Mouse (Mus musculus): Measurements from ENCODE around the gene Traf5. TPM values are rescaled to one million over a fixed set of nuclear protein-coding genes. Genes with fewer than 3 reads are reported as not detected.
A peak's percentile ranks its signal among the peaks of the same experiment; 100 is the strongest.

Gene Traf5
- total RNA-seq, 2 experiments from 2014 or later = 4.5 to 7.6 TPM

GRCm38 (mm10) chr1:192076101-192076500 lies 16.3 kb downstream of the Traf5 start:
- H3K27ac ChIP-seq = no peak overlapping the region
- DNase-seq (ENCODE audit: extremely low spot score in 1 of 2, low spot score in 2 of 2) = no peak
- intact Hi-C loops (cut with DNase I) = loop anchor here (2.0 kb wide), 1 partner anchor 15 kb away; no protein-coding TSS in a partner anchor
- no peak for TF ChIP-seq CTCF (IDR thresholded peaks at IDR 0.05)
- no peak overlapping the region for H3K4me3 ChIP-seq

GRCm38 (mm10) chr1:192074824-192075223 lies 17.5 kb downstream of the Traf5 start:
- no peak for TF ChIP-seq CTCF (IDR thresholded peaks at IDR 0.05)
- H3K4me3 ChIP-seq = no peak overlapping the region
- no peak overlapping the region for H3K27ac ChIP-seq
- intact Hi-C loops (cut with DNase I) = no loop called here
- no peak for DNase-seq (ENCODE audit: extremely low spot score in 1 of 2, low spot score in 2 of 2)

GRCm38 (mm10) chr1:192072426-192072825 lies 19.9 kb downstream of the Traf5 start:
- no peak for TF ChIP-seq CTCF (IDR thresholded peaks at IDR 0.05)
- intact Hi-C loops (cut with DNase I) = no loop called here
- H3K4me3 ChIP-seq = no peak overlapping the region
- no peak overlapping the region for H3K27ac ChIP-seq
- DNase-seq (ENCODE audit: extremely low spot score in 1 of 2, low spot score in 2 of 2) = no peak

GRCm38 (mm10) chr1:192070618-192071051 lies 21.7 kb downstream of the Traf5 start:
- DNase-seq (ENCODE audit: extremely low spot score in 1 of 2, low spot score in 2 of 2) = no peak
- Histone ChIP-seq H3K4me3 (no peak overlapping the region), H3K27ac (peak overlapping the region; percentile 32; the same call in 1 of the 2 replicates)
- TF ChIP-seq CTCF (IDR thresholded peaks at IDR 0.05) = no peak; the same call in none of the 2 replicates
- intact Hi-C loops (cut with DNase I) = no loop called here

- H3K27ac ChIP-seq = peak overlapping the region; percentile 32; the same call in 1 of the 2 replicates
- peak in 1 of 2 experiments; percentile 55 for DNase-seq (ENCODE audit: extremely low spot score in 1 of 2, low spot score in 2 of 2)
- no peak for TF ChIP-seq CTCF (IDR thresholded peaks at IDR 0.05)
- intact Hi-C loops (cut with DNase I) = no loop called here
- H3K4me3 ChIP-seq = no peak overlapping the region
These were observed 22.3 kb downstream of the Traf5 start for GRCm38 (mm10) chr1:192069971-192070591.

GRCm38 (mm10) chr1:192068188-192068587 lies 24.2 kb downstream of the Traf5 start:
- no peak for DNase-seq (ENCODE audit: extremely low spot score in 1 of 2, low spot score in 2 of 2)
- TF ChIP-seq CTCF (IDR thresholded peaks at IDR 0.05) = no peak
- H3K27ac ChIP-seq = no peak overlapping the region
- H3K4me3 ChIP-seq = no peak overlapping the region
- intact Hi-C loops (cut with DNase I) = no loop called here

GRCm38 (mm10) chr1:192066956-192067355 lies 25.4 kb downstream of the Traf5 start:
- H3K27ac ChIP-seq = no peak overlapping the region
- DNase-seq (ENCODE audit: extremely low spot score in 1 of 2, low spot score in 2 of 2) = no peak
- no peak for TF ChIP-seq CTCF (IDR thresholded peaks at IDR 0.05)
- intact Hi-C loops (cut with DNase I) = no loop called here
- H3K4me3 ChIP-seq = no peak overlapping the region

GRCm38 (mm10) chr1:192063209-192063946 lies 29.0 kb downstream of the Traf5 start:
- no peak overlapping the region for H3K27ac ChIP-seq
- no peak for DNase-seq (ENCODE audit: extremely low spot score in 1 of 2, low spot score in 2 of 2)
- TF ChIP-seq CTCF (IDR thresholded peaks at IDR 0.05) = peak; percentile 26
- no peak overlapping the region for H3K4me3 ChIP-seq
- intact Hi-C loops (cut with DNase I) = no loop called here

- TF ChIP-seq CTCF (IDR thresholded peaks at IDR 0.05) = no peak
- Histone ChIP-seq H3K4me3 (no peak overlapping the region), H3K27ac (no peak overlapping the region)
- intact Hi-C loops (cut with DNase I) = no loop called here
- no peak for DNase-seq (ENCODE audit: extremely low spot score in 1 of 2, low spot score in 2 of 2)
These were observed 29.7 kb downstream of the Traf5 start for GRCm38 (mm10) chr1:192062682-192063081.

- intact Hi-C loops (cut with DNase I) = no loop called here
- Histone ChIP-seq H3K27ac (peak overlapping the region; percentile 78), H3K4me3 (no peak overlapping the region)
- DNase-seq (ENCODE audit: extremely low spot score in 1 of 2, low spot score in 2 of 2) = peak; percentile 70 to 78
- TF ChIP-seq CTCF (IDR thresholded peaks at IDR 0.05) = no peak
These were observed 30.6 kb downstream of the Traf5 start for GRCm38 (mm10) chr1:192061666-192062306.

- no peak overlapping the region for H3K4me3 ChIP-seq
- TF ChIP-seq CTCF (IDR thresholded peaks at IDR 0.05) = no peak
- H3K27ac ChIP-seq = no peak overlapping the region
- intact Hi-C loops (cut with DNase I) = no loop called here
- no peak for DNase-seq (ENCODE audit: extremely low spot score in 1 of 2, low spot score in 2 of 2)
These were observed 33.4 kb downstream of the Traf5 start for GRCm38 (mm10) chr1:192058911-192059310.

GRCm38 (mm10) chr1:192053726-192054125 lies 38.6 kb downstream of the Traf5 start:
- intact Hi-C loops (cut with DNase I) = no loop called here
- Histone ChIP-seq H3K4me3 (no peak overlapping the region), H3K27ac (no peak overlapping the region)
- TF ChIP-seq CTCF (IDR thresholded peaks at IDR 0.05) = no peak
- DNase-seq (ENCODE audit: extremely low spot score in 1 of 2, low spot score in 2 of 2) = no peak

Data from left cerebral cortex, adult 2 months (tissue).